Mouse (Mus musculus) CH12.LX (cell line): ENCODE data around the gene Vdr. TPM values are rescaled to one million over a fixed set of nuclear protein-coding genes. Genes with fewer than 3 reads are reported as not detected.

Source experiments
- DNase-seq: peaks from one replicate; pipeline ENCODE4 v3.0.0-alpha.2; 2013; ENCODE audit errors: extremely low read depth
- H3K27ac ChIP-seq: 2 replicates; pipeline ENCODE4 v1.5.1; 2012; ENCODE audit warnings: low read depth, mild to moderate bottlenecking, control low read depth, moderate library complexity; ENCODE audit not compliant: insufficient read depth
- H3K27me3 ChIP-seq: replicated peaks from 2 replicates; pipeline ENCODE3; 2012; ENCODE audit warnings: inconsistent platforms
- H3K36me3 ChIP-seq, 2 experiments: replicated peaks in 1 of 2; 2 replicates each; pipeline versions ENCODE3 to v1.6.1; 2012; ENCODE audit warnings: inconsistent platforms in 1 of 2, low read length in 1 of 2, mild to moderate bottlenecking in 1 of 2, mixed read lengths in 1 of 2, moderate library complexity in 1 of 2; ENCODE audit not compliant: control insufficient read depth in 1 of 2, insufficient read depth in 1 of 2
- H3K4me1 ChIP-seq, 2 experiments: 2 replicates each; pipeline ENCODE4 v1.6.1; 2012; ENCODE audit warnings: inconsistent platforms in 1 of 2, moderate library complexity in 1 of 2; ENCODE audit not compliant: insufficient read depth in 2 of 2, control insufficient read depth in 1 of 2
- H3K4me2 ChIP-seq: 2 replicates; pipeline ENCODE4 v1.6.1; 2012; ENCODE audit warnings: low read depth, mild to moderate bottlenecking, control low read depth; ENCODE audit not compliant: poor library complexity, insufficient read depth, severe bottlenecking
- H3K4me3 ChIP-seq, 3 experiments: fragments of 150-350 bp in 1 of 3; sonication (generic) in 1 of 3; replicated peaks in 1 of 3; 2 replicates each; pipeline versions ENCODE3 to v1.5.1; 2011 to 2012; ENCODE audit warnings: low read depth in 2 of 3, low read length in 2 of 3, mild to moderate bottlenecking in 2 of 3, moderate library complexity in 2 of 3, control low read depth in 1 of 3, improper control_type of control experiment in 1 of 3, inconsistent platforms in 1 of 3, mixed read lengths in 1 of 3; ENCODE audit not compliant: poor library complexity in 1 of 3
- H3K79me2 ChIP-seq: replicated peaks from 2 replicates; pipeline ENCODE4 v1.6.1; 2012; ENCODE audit warnings: mild to moderate bottlenecking, moderate library complexity; ENCODE audit not compliant: control insufficient read depth, poor library complexity, insufficient read depth, severe bottlenecking; ENCODE audit errors: extremely low read depth
- H3K9ac ChIP-seq: 2 replicates; pipeline ENCODE4 v1.6.1; 2012; ENCODE audit warnings: low read depth, mild to moderate bottlenecking, control low read depth, moderate library complexity; ENCODE audit not compliant: insufficient read depth
- H3K9me3 ChIP-seq: replicated peaks from 2 replicates; pipeline ENCODE3; 2012; ENCODE audit warnings: low read length, inconsistent platforms, mixed read lengths
- BHLHE40 ChIP-seq: IDR thresholded peaks from 2 replicates; pipeline ENCODE4 v1.6.1; 2011; ENCODE audit warnings: mild to moderate bottlenecking, low read depth, low read length, improper control_type of control experiment
- CHD1 ChIP-seq: IDR thresholded peaks from 2 replicates; pipeline ENCODE4 v1.6.1; 2012; ENCODE audit warnings: low read depth, low read length, improper control_type of control experiment, inconsistent platforms
- CHD2 ChIP-seq: IDR thresholded peaks from 2 replicates; pipeline ENCODE4 v1.6.1; 2011; ENCODE audit warnings: low read length, improper control_type of control experiment
- CTCF ChIP-seq, 2 experiments: IDR thresholded peaks in 1 of 2; conservative IDR thresholded peaks in 1 of 2; 2 replicates each; pipeline ENCODE4 v1.5.1; 2011 to 2012; ENCODE audit warnings: low read depth in 2 of 2, low read length in 2 of 2, improper control_type of control experiment in 1 of 2, inconsistent platforms in 1 of 2, mild to moderate bottlenecking in 1 of 2, moderate library complexity in 1 of 2
- E2F4 ChIP-seq: IDR thresholded peaks from 2 replicates; pipeline ENCODE4 v1.6.1; 2011; ENCODE audit warnings: low read depth, low read length, improper control_type of control experiment; ENCODE audit not compliant: insufficient replicate concordance
- ELF1 ChIP-seq: IDR thresholded peaks from 2 replicates; pipeline ENCODE4 v1.6.1; 2014; ENCODE audit warnings: low read depth, mild to moderate bottlenecking, inconsistent platforms, low read length, improper control_type of control experiment
- EP300 ChIP-seq: IDR thresholded peaks from 2 replicates; pipeline ENCODE4 v1.6.1; 2011; ENCODE audit warnings: low read length, improper control_type of control experiment
- ETS1 ChIP-seq: conservative IDR thresholded peaks from 2 replicates; pipeline ENCODE4 v1.6.1; 2012; ENCODE audit warnings: low read depth, mild to moderate bottlenecking, inconsistent platforms, low read length, improper control_type of control experiment, moderate library complexity
- GABPA ChIP-seq: IDR thresholded peaks from 2 replicates; pipeline ENCODE4 v1.6.1; 2012; ENCODE audit warnings: low read depth, low read length, improper control_type of control experiment, inconsistent platforms; ENCODE audit not compliant: insufficient replicate concordance
- HCFC1 ChIP-seq: IDR thresholded peaks from 2 replicates; pipeline ENCODE4 v1.6.1; 2012; ENCODE audit warnings: low read depth, mild to moderate bottlenecking, inconsistent platforms, low read length, improper control_type of control experiment
- JUND ChIP-seq: conservative IDR thresholded peaks from 2 replicates; pipeline ENCODE4 v1.6.1; 2011; ENCODE audit warnings: low read depth, low read length, improper control_type of control experiment
- KAT2A ChIP-seq: IDR thresholded peaks from 2 replicates; pipeline ENCODE4 v1.6.1; 2012; ENCODE audit warnings: low read length, improper control_type of control experiment, inconsistent platforms; ENCODE audit not compliant: insufficient replicate concordance
- MAFK ChIP-seq: IDR thresholded peaks from 2 replicates; pipeline ENCODE4 v1.6.1; 2011; ENCODE audit warnings: low read length, improper control_type of control experiment; ENCODE audit not compliant: insufficient replicate concordance
- MAX ChIP-seq: IDR thresholded peaks from 2 replicates; pipeline ENCODE4 v1.6.1; 2011; ENCODE audit warnings: low read length, improper control_type of control experiment
- MAZ ChIP-seq: IDR thresholded peaks from 2 replicates; pipeline ENCODE4 v1.6.1; 2012; ENCODE audit warnings: low read depth, mild to moderate bottlenecking, inconsistent platforms, low read length, improper control_type of control experiment, moderate library complexity
- MEF2A ChIP-seq: IDR thresholded peaks from 2 replicates; pipeline ENCODE4 v1.6.1; 2014; ENCODE audit warnings: low read depth, mild to moderate bottlenecking, inconsistent platforms, low read length, improper control_type of control experiment, borderline replicate concordance
- MXI1 ChIP-seq: IDR thresholded peaks from 2 replicates; pipeline ENCODE4 v1.6.1; 2011; ENCODE audit warnings: mild to moderate bottlenecking, low read depth, low read length, improper control_type of control experiment
- MYC ChIP-seq: IDR thresholded peaks from 2 replicates; pipeline ENCODE4 v1.6.1; 2011; ENCODE audit warnings: low read depth, mild to moderate bottlenecking, improper control_type of control experiment, low read length
- NELFE ChIP-seq: IDR thresholded peaks from 2 replicates; pipeline ENCODE4 v1.6.1; 2011; ENCODE audit warnings: low read depth, low read length, improper control_type of control experiment
- NRF1 ChIP-seq: IDR thresholded peaks from 2 replicates; pipeline ENCODE4 v1.6.1; 2014; ENCODE audit warnings: low read depth, mild to moderate bottlenecking, inconsistent platforms, low read length, improper control_type of control experiment, moderate library complexity
- PAX5 ChIP-seq: IDR thresholded peaks from 2 replicates; pipeline ENCODE4 v1.6.1; 2012; ENCODE audit warnings: low read length, inconsistent platforms, mixed read lengths
- POLR2A ChIP-seq: IDR thresholded peaks from 2 replicates; pipeline ENCODE4 v1.6.1; 2011; ENCODE audit warnings: low read depth, mild to moderate bottlenecking, improper control_type of control experiment, low read length
- POLR2AphosphoS2 ChIP-seq: IDR thresholded peaks from 2 replicates; pipeline ENCODE4 v1.6.1; 2011; ENCODE audit warnings: low read depth, low read length, improper control_type of control experiment
- RAD21 ChIP-seq: IDR thresholded peaks from 2 replicates; pipeline ENCODE4 v1.6.1; 2011; ENCODE audit warnings: low read depth, mild to moderate bottlenecking, low read length, improper control_type of control experiment, moderate library complexity
- RCOR1 ChIP-seq: conservative IDR thresholded peaks from 2 replicates; pipeline ENCODE4 v1.6.1; 2012; ENCODE audit warnings: low read depth, mild to moderate bottlenecking, inconsistent platforms, low read length, improper control_type of control experiment
- SIN3A ChIP-seq: IDR thresholded peaks from 2 replicates; pipeline ENCODE4 v1.6.1; 2012; ENCODE audit warnings: low read length, improper control_type of control experiment, inconsistent platforms
- SMC3 ChIP-seq: IDR thresholded peaks from 2 replicates; pipeline ENCODE4 v1.6.1; 2011; ENCODE audit warnings: low read depth, low read length, improper control_type of control experiment
- TBP ChIP-seq: conservative IDR thresholded peaks from 2 replicates; pipeline ENCODE4 v1.6.1; 2011; ENCODE audit warnings: low read depth, low read length, improper control_type of control experiment
- TCF12 ChIP-seq: IDR thresholded peaks from 2 replicates; pipeline ENCODE4 v1.6.1; 2014; ENCODE audit warnings: low read depth, mild to moderate bottlenecking, inconsistent platforms, low read length, improper control_type of control experiment
- UBTF ChIP-seq: IDR thresholded peaks from 2 replicates; pipeline ENCODE4 v1.6.1; 2012; ENCODE audit warnings: low read depth, mild to moderate bottlenecking, inconsistent platforms, low read length, improper control_type of control experiment, moderate library complexity
- USF1 ChIP-seq: IDR thresholded peaks from 2 replicates; pipeline ENCODE4 v1.6.1; 2014; ENCODE audit warnings: low read depth, mild to moderate bottlenecking, inconsistent platforms, low read length, improper control_type of control experiment
- USF2 ChIP-seq: conservative IDR thresholded peaks from 2 replicates; pipeline ENCODE4 v1.6.1; 2011; ENCODE audit warnings: low read depth, low read length, improper control_type of control experiment
- ZC3H11A ChIP-seq: IDR thresholded peaks from 2 replicates; pipeline ENCODE4 v1.6.1; 2012; ENCODE audit warnings: low read depth, mild to moderate bottlenecking, inconsistent platforms, low read length, improper control_type of control experiment
- ZMIZ1 ChIP-seq: IDR thresholded peaks from 2 replicates; pipeline ENCODE4 v1.6.1; 2012; ENCODE audit warnings: low read depth, mild to moderate bottlenecking, inconsistent platforms, low read length, improper control_type of control experiment
- ZNF384 ChIP-seq: IDR thresholded peaks from 2 replicates; pipeline ENCODE4 v1.6.1; 2012; ENCODE audit warnings: low read depth, low read length, improper control_type of control experiment, inconsistent platforms
- dilution Hi-C: fragments of 300-500 bp; cut with MboI; formaldehyde crosslinking; loops from 2 replicates; pipeline ENCODE4 v1.14.3; 2020; ENCODE audit warnings: low sequenced_read_pairs; ENCODE audit not compliant: extremely low pct_unique_long_range_greater_than_20kb, extremely low pct_ligation_motif_present
- in situ Hi-C: fragments of 300-500 bp; cut with MboI; formaldehyde crosslinking; loops from 3 replicates; pipeline ENCODE4 v1.14.3; 2019; ENCODE audit warnings: low sequenced_read_pairs, low pct_ligation_motif_present, low pct_unique_long_range_greater_than_20kb, mixed read lengths
- polyA plus RNA-seq: library from polyadenylated mRNA; unstranded; fragments of >175 nt; gene quantifications from 2 replicates; pipeline ENCODE4 v1.2.1, GENCODE M21; 2012; ENCODE audit warnings: low read depth; ENCODE audit not compliant: insufficient read length
- total RNA-seq, 2 experiments: library from RNA; depleted of rRNA; stranded (reverse); fragments of 300-350 nt in 1 of 2; fragments of >200 nt in 1 of 2; gene quantifications; 2 replicates each; pipeline ENCODE4 v1.2.3; 2012 to 2014

The Vdr gene
- total and polyA plus RNA-seq, 3 experiments: 0.52 to 1.7 (median 0.68) TPM

- DNase-seq: peak; percentile 75
- Histone ChIP-seq H3K36me3 (no peaks in the 10 kb centered on the region), H3K27me3 (peaks cover 3% of the 10 kb centered on the region), H3K9ac (peak overlapping the region; percentile 84), H3K27ac (peak overlapping the region; percentile 51), H3K9me3 (no peaks in the 10 kb centered on the region), H3K4me3 (peak overlapping the region; percentile 65 to 92 (median 68)), H3K4me2 (peak overlapping the region; percentile 44), H3K79me2 (peaks cover 39% of the 10 kb centered on the region), H3K4me1 (peaks cover 30 to 50% of the 10 kb centered on the region in 2 experiments)
- TF ChIP-seq E2F4: no peak
- TF ChIP-seq ETS1: no peak
- no peak for TF ChIP-seq ZMIZ1
- no peak for TF ChIP-seq HCFC1
- peak; percentile 60 for TF ChIP-seq ELF1
- no peak for TF ChIP-seq KAT2A
- TF ChIP-seq POLR2A: peak; percentile 53
- peak in 1 of 2 experiments; percentile 18; a peak in 1 of 4 replicates for TF ChIP-seq CTCF (conservative IDR thresholded peaks at IDR 0.05 in 1 of 2, IDR thresholded peaks at IDR 0.05 in 1 of 2; ENCODE audit: low read depth in 2 of 2, low read length in 2 of 2)
- TF ChIP-seq CHD1: no peak
- no peak for TF ChIP-seq NELFE
- TF ChIP-seq RAD21: no peak
- TF ChIP-seq SMC3: no peak
- TF ChIP-seq EP300: no peak
- TF ChIP-seq MXI1: no peak; the same call in 1 of the 2 replicates
- TF ChIP-seq BHLHE40: peak; percentile 71
- TF ChIP-seq MEF2A: no peak
- TF ChIP-seq USF1: no peak
- TF ChIP-seq RCOR1: no peak
- no peak for TF ChIP-seq TBP
- TF ChIP-seq MAX: no peak
- no peak for TF ChIP-seq JUND
- no peak for TF ChIP-seq SIN3A
- TF ChIP-seq ZC3H11A: no peak
- 0 out of 2 replicates have a peak, but pooled peaks have one; percentile 37 for TF ChIP-seq NRF1
- no peak for TF ChIP-seq GABPA
- peak; percentile 62 for TF ChIP-seq CHD2
- peak; percentile 55; the same call in 1 of the 2 replicates for TF ChIP-seq MAZ
- no peak for TF ChIP-seq ZNF384
- no peak for TF ChIP-seq MYC
- TF ChIP-seq MAFK: no peak
- no peak for TF ChIP-seq POLR2AphosphoS2
- no peak for TF ChIP-seq PAX5
- 0 out of 2 replicates have a peak, but pooled peaks have one; percentile 27 for TF ChIP-seq TCF12
- TF ChIP-seq USF2: no peak
- peak; percentile 49 for TF ChIP-seq UBTF
- dilution Hi-C loops (no loop called here), in situ Hi-C loops (loop anchor here (25.0 kb wide), 1 partner anchor 369 kb away; no protein-coding TSS in a partner anchor)
Measured at GRCm38 (mm10) chr15:97831242-97831986, 79.0 kb downstream of the Vdr start.
